Mouse (Mus musculus) monocyte, adult 5-6 weeks (primary cell): ENCODE data around the gene Trip11. TPM values are rescaled to one million over a fixed set of nuclear protein-coding genes. Genes with fewer than 3 reads are reported as not detected.

ENCODE experiments used
- ATAC-seq: fragments of 153-309, 156-312 bp; replicated peaks from 2 replicates; pipeline ENCODE4 v1.8.0; 2017; ENCODE audit warnings: mild to moderate bottlenecking; ENCODE audit not compliant: low TSS enrichment, insufficient number of reproducible peaks, severe bottlenecking, poor library complexity, low FRiP score
- total RNA-seq: library from RNA; stranded (forward); fragments of 200-1000, 200-491, 200-594 nt; gene quantifications from 3 replicates; pipeline ENCODE4 v1.2.3, GENCODE M21; 2017

Trip11 gene
- total RNA-seq, 1 experiment from 2014 or later: 74.4 TPM

GRCm38 (mm10) chr12:101834715-101835114 lies 78.4 kb downstream of the Trip11 start:
- ATAC-seq: no peak

DNA sequence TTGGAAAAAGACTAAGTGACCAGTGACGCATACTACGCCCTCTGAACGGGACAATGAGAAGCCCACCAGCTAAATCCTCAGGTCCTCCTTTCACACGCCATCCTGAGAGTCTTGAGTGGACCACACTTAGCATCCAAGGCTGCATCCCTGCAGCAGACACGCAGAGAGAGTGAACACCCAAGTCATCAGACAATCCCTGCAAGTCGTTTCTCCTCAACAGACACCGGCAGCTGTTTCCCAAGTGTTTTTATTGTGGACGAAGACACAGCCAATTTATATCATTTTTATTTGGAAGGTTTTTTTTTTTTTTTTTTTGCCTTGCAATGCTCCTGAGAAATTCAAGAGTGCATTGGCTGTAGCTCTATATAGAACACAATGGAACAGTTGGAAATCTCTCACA lies 79.3 kb downstream of the Trip11 start:
- ATAC-seq: no peak

GRCm38 (mm10) chr12:101833115-101833506 lies 80.0 kb downstream of the Trip11 start:
- no peak for ATAC-seq

DNA sequence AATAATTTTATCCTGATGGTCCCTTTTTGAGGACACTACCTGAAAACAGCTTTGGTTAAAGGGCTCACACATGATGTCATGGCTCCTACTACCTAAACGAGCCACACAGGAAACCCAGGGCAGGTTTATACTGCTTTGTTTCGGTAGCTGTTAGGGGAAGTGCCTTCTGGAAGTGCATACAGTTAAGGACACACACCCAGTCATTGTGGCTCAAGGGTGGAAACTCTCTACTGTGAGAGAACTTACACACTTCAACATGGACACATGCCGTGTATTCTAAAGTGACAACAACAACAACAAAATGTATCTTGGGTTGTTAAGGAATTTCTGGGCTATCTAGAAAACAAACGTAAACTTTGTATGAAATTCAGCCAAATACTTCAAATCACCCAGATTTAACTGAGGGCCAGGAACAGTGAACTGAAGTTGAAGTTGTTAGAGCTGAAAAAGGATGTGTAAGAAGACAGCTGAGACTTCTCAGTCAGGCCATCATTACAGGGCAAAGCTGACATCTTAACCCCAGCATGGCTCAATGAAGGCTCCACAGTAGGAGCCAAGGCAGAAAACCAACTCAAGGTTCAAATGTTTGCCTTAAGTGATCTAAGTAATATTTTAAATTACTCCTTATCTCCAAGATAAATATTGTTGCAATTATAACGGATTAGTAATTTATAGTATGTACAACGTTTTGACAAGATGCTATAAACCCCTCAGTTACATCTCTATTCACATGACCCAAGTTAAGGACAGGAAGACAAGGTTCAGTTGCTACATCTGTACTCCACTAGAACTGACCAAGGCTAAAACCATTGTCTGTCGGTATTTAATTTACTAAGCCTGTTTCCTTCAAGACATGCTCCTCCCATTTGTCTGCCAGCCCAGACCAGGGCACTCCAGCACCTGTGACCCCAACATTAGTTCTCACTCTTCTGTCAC lies 80.6 kb downstream of the Trip11 start:
- no peak for ATAC-seq

- no peak for ATAC-seq
These were observed 81.8 kb downstream of the Trip11 start for GRCm38 (mm10) chr12:101831221-101831620.

DNA sequence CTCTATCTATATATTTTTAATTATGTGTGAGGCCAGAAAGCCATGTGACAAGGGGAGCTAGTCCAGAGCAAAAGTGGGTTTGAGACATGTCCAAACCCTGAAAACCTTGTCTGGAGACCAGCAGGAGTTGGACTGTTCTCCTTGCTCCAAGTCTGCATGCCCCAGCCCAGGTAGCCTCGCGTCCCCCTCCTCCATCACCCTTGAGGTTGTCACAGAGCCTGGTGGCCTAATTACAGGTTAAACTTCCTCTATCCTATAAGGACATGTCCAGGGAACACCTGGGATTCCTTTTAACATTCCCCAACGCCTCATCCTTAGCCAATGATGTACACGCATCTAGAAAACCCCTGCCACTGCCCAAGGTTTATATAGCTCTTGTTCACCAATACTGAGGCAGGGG lies 89.9 kb downstream of the Trip11 start:
- no peak for ATAC-seq

GRCm38 (mm10) chr12:101821596-101821995 lies 91.5 kb downstream of the Trip11 start:
- no peak for ATAC-seq

DNA sequence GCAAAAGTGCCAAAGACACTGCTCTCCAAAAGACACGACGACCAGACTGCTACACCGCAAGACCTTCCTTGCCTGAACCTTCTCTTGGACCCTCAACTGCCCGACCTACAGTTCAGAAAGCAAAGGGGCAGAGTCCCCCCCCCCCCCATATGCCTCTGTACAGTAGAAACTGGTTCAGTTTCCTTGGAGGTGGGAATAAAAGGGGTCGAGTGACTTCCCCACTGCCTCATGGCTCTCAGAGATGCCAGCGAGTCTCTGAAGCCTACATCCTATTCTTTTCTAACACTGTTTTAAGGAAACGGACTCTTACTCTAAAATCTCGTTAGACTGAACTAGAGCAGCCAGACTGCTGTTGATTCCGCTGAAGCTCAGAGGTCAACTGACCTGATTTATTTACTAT lies 93.5 kb downstream of the Trip11 start:
- ATAC-seq: no peak

GRCm38 (mm10) chr12:101818608-101819370 lies 94.3 kb downstream of the Trip11 start, which contains the start of gene Fbln5:
Gene Fbln5, minus strand, starts transcription at chr12:101819055.
- no peak for ATAC-seq

GRCm38 (mm10) chr12:101818246-101818607 lies 94.8 kb downstream of the Trip11 start:
- no peak for ATAC-seq

- ATAC-seq: no peak
These were observed 96.3 kb downstream of the Trip11 start for GRCm38 (mm10) chr12:101816810-101817209.

DNA sequence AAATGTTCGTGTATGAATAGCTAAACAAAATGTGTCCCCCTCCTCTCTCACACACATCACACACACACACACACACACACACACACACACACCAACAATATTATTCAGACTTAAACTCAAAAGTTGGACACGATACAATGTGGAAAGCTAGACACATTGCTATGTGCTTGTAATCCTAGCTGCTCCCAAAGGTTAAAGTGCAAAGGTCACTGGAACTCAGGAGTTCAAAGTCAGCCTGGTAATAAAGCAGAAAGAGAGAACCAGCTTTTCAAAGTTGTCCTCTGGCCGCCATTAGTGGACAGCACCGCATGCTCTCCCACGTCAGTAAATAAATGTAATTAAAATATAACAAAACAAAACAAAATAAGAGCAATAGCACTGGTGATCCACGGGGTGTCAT lies 97.3 kb downstream of the Trip11 start:
- no peak for ATAC-seq

- ATAC-seq: no peak
These were observed 98.6 kb downstream of the Trip11 start for GRCm38 (mm10) chr12:101814423-101814822.

DNA sequence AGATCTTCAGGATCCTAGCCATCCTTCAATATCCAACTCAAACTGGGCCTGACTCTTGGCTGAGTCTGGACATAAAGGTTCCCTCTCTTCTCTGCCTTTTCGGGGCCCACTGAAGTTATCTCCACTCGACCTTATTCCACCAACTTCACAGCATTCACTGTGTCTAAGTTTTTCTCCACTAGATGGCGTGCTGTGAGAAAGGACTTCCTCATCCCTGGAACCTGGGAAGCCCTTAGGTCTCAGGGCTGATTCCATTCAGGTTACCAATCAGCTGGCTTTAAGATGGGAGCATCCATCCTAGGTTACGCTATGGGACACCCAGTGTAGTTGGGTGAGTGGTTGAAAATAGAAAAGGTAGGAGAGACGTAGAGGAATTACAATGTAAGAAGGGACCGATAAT lies 101.9 kb downstream of the Trip11 start:
- no peak for ATAC-seq

DNA sequence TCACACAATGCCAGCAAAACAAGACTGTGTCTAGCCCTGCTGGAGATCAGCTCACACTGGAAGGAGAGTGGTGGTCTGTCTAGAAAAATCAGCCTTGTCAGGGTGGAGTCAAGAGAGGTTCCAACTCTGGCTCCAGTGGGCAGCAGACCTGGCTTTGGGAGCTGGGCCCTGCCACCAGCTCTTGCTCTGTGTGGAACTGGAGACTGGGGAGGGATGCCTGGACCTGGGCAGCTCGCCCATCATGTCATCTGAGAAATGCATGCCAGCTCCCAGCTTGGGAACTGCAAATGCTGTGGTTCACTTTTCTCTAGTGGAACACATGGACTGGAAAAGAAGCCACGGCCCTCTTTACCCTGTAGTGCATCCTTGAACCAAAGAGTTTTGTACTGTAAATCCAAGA lies 102.6 kb downstream of the Trip11 start:
- ATAC-seq: no peak

GRCm38 (mm10) chr12:101807400-101807799 lies 105.7 kb downstream of the Trip11 start:
- no peak for ATAC-seq

DNA sequence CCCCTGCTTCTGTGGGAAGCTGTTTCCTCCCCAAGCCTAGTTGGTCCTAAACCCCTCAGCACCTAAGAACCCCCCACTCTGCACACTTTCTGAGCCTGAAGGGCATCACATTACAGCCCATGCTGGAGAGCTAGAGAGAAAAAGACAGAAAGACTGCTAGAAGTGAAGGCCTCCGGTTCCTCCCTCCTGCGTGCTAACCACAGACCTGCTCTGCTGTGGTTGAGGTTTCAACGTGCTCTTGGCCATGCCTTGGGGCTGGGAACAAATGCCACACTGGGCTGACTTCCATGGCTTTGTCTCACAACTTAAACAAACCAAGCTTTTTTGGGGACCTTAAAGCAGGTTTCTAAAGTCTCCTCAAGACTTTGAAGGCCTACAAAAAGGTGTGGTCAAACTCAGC lies 110.6 kb downstream of the Trip11 start:
- ATAC-seq: no peak

DNA sequence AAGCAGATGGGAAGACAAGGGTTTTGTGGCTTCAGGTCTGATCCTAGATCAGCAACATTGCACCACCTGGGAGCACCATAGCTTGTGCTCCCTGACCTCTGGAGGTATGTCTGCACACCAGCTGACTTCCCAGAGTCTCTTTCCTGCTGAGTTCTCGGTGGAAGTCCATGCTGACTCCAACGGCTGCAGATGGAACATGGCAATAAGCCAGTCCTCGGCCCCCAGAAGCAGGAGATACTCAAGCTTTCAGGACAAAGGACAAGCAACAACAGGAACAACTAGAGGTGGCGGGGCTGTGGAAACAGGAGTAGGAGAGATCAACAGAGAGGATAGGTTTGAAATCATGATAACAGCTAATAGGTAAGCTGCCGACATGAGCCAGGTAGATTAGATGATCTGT lies 111.3 kb downstream of the Trip11 start:
- ATAC-seq: no peak

- ATAC-seq: no peak
These were observed 112.0 kb downstream of the Trip11 start for GRCm38 (mm10) chr12:101801051-101801450.
